Mouse (Mus musculus) brain, embryonic 18.5 days (tissue): Measurements from ENCODE around the gene Papss1.
A peak's percentile ranks its signal among the peaks of the same experiment; 100 is the strongest.

Source experiments
- DNase-seq: peaks from one replicate; pipeline ENCODE4 v3.0.0-alpha.2; 2012; ENCODE audit warnings: low read depth, low spot score

Papss1 gene

GRCm38 (mm10) chr3:131631318-131631870, 66.8 kb downstream of the Papss1 start:
- DNase-seq, result peak; percentile 10

- no peak for DNase-seq
These were observed 69.5 kb downstream of the Papss1 start for GRCm38 (mm10) chr3:131634091-131634490.

DNA sequence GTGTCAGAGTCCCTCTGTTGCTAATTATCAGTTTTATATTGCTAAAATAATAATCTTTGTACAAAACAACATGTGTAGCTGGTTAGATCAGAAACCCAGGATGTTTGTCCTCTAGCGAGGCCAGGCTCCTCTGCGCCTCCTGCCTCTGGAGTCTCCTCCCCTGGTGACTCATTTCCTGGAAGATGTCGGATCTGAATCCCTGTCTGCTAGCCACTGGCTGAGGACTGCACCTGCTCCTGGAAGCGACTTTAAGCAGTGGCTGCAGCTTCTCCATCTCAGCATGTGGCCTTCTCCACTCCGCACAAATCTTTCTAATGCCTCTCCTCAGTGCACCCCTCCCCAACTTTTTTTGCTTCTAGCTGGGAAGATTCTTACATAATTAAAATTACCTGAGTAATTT, 71.6 kb downstream of the Papss1 start:
- DNase-seq, result no peak

DNA sequence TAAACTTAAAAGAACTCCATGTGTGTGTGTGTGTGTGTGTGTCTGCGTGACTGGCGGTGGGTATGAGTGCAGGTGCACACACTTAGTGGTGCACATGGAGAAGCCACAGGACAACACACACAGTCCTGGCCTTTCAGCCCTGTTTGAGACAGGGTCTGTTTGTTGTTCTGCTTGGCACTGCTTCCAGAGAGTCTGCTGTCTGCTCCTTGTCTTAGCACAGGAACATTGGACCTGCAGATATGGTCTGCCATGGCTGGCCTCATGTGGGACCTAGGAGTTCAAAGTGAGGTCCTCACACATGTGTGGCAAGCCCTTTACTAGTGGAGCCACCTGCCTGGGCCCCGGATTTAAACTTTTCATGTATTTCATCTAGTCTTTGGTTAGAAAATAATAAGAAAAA, 72.4 kb downstream of the Papss1 start:
- DNase-seq, result no peak

DNA sequence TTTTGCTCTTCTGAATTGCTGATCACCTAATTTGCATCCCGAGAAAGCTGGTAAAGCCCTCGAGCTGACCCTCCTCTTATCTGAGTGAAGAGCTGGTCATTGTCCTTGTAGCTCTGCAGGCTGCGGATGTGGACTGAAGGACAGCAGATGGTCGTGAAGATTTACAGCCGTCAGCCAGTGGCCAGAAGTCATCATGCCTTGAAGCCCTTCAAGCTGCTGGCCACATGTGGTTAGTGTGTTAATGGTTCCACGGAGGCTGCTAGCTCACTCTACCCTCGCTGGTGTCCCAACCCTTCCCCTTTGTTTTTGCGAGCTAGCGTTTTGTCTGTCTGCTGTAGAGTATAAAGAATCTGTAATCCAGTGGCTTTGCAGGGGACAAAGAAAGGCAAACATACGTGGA, 73.1 kb downstream of the Papss1 start:
- no peak for DNase-seq

DNA sequence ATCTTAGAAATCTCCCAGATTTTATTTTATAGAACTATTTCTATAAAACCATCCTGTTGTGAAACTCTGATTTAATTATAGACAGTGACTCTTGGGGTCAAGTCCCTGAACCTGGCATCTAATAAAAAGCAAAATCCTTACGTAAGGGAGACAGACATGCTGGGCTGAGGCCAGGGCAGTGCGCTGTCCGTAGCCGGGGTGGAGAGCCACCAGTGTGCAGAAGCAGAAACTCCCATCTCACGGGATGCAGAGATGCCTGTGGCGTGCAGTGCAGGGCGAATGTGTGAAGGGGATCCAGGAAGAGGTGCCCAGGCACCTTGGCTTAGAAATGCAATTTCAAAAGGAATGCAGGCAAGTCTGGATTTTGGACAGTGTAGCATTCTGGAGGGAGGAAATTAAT, 73.6 kb downstream of the Papss1 start:
- DNase-seq, result no peak

DNA sequence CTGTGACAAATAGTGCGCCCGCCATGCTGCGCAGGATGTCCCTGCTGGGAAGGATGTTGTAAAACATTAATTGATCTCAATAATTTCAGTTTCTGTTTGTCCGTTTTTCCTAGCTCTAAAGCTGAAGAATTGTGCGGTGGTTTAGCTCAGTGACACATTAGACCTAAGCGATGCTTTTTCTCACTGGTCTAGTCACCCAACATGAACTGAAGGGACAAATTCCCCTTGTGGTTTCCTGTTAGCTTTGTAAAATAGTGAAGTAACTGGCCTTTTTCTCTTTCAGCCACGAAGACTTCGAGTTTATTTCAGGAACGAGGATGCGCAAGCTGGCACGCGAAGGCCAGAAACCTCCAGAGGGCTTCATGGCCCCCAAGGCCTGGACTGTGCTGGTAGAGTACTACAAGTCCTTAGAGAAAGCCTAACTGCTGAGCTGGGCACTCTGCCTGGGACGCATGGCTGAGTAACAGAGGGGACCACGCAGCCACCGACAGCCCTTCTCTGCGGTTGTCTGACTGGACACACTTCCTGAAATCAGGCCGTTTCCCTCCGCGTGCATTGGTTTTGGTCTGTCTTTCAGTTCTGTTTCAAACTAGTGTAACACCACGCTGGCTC, 78.2 kb downstream of the Papss1 start:
- no peak for DNase-seq

- DNase-seq, result no peak
These were observed 80.6 kb downstream of the Papss1 start for GRCm38 (mm10) chr3:131645203-131645602.

GRCm38 (mm10) chr3:131654366-131654765, 89.8 kb downstream of the Papss1 start:
- no peak for DNase-seq

GRCm38 (mm10) chr3:131656032-131656431, 91.5 kb downstream of the Papss1 start:
- DNase-seq, result no peak

- no peak for DNase-seq
These were observed 95.6 kb downstream of the Papss1 start for GRCm38 (mm10) chr3:131660126-131660525.

- no peak for DNase-seq
These were observed 96.1 kb downstream of the Papss1 start for GRCm38 (mm10) chr3:131660629-131661028.

- DNase-seq, result no peak
These were observed 98.1 kb downstream of the Papss1 start for GRCm38 (mm10) chr3:131662589-131663148.

- DNase-seq, result no peak
These were observed 105.3 kb downstream of the Papss1 start for GRCm38 (mm10) chr3:131669910-131670309.

DNA sequence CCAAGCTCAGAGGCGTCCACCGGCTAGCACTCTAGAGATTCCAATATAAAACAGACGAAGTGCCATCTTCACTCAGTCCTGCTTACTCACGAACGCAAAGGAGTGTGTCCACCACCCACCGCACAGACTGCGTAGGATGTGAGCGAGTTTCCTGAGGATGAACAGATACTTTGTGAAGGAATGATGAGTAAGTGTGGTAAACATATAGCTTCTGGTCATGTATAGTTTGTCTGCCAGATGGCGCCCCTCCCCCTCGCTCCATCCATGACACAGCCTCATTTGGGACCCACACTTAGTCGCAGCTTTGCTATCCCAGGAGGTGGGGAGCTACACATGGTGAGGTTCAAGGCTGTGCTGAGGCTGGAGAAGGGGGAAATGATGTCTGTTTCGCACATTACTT, 121.5 kb downstream of the Papss1 start:
- DNase-seq, result no peak

DNA sequence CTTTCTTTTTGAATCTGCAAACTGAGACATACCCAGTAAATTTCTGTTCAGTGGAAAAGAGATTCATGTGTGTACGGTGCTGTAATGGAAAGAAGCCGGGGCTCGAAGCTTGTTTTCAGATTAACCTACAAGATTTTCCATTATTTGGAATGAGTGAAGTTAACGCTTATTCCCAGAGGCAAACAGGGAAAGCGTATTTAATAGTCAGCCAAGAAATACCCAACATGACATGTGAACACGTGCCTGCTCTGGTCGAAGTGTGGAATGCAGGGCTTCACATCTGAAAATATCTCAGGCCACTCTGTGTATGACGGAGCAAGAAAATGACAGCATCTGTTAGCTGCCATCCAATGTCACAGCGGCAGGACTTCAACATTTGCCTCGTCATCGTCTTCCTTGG, 125.4 kb downstream of the Papss1 start:
- DNase-seq, result no peak

GRCm38 (mm10) chr3:131690543-131690942, 126.0 kb downstream of the Papss1 start:
- no peak for DNase-seq

DNA sequence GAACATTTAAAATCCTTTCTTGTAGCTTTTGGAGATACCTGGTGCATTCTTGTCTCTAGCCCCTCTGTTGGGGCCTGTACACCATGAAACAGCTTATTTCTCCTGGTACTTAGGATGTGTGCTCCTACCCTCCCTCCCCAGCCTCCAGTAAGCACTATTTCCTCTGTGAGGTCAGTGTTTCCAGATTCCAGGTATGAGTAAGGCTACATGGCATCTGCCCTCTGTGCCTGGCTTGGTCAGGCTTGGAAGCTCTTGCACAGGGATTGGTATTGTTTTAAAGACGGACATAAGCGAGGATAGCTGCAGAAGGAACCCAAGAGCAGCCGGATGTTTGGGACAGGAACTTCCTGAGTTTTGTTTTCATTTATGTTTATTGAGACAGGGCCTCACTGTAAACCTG, 126.6 kb downstream of the Papss1 start:
- no peak for DNase-seq
